Comparison of ENCODE assay signal across 14 mouse cellular contexts in the genomic region with DNA sequence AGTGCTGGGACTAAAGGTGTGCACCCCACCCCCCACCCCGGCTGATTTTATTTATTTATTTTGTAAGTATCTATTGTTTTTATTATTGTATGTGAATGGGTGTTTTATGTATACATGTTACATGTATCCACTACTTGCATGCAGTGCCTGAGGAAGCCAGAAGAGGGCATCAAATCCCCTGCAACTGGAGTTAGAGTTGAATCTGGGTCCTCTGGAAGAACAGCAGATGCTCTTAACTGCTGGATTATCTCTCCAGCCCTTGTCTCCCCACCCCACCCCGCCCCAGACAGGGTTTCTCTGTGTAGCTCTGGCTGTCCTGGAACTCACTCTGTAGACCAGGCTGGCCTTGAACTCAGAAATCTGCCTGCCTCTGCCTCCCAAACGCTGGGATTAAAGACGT. TPM values are rescaled to one million over a fixed set of nuclear protein-coding genes. Genes with fewer than 3 reads are reported as not detected.
DNase-seq lines count a peak whose midpoint lies in the region; ATAC-seq and TF ChIP-seq lines count a peak whose summit lies in the region.
"Had no signal": no experiment of that assay in that cellular context is flagged by ENCODE, and none has a peak within 500 bp of the region (broad histone marks: within the 10 kb centered on the region; RNA-seq: fewer than 3 reads in every experiment).

No protein-coding gene starts in this region.

- no peaks in the 10 kb centered on the region for H3K27me3 ChIP-seq in intestine, postnatal 0 days (replicated peaks; ENCODE audit: control insufficient read depth, insufficient read depth, low read length)
- H3K27me3 ChIP-seq in intestine, embryonic 16.5 days (replicated peaks; ENCODE audit: control insufficient read depth, insufficient read depth, low read length) = no peaks in the 10 kb centered on the region
- H3K27me3 ChIP-seq in thymus, adult 2 months (ENCODE audit: control insufficient read depth, insufficient read depth, low read length) = no peaks in the 10 kb centered on the region
- H3K27me3 ChIP-seq in liver, postnatal 0 days (ENCODE audit: insufficient read depth, low read length) = no peaks in the 10 kb centered on the region
- H3K27me3 ChIP-seq: embryonic facial prominence, embryonic 12.5 days; heart, embryonic 15.5 days; megakaryocyte, embryonic 14.5 days had no signal

- no peak overlapping the region for H3K9ac ChIP-seq in intestine, postnatal 0 days (ENCODE audit: low read depth, low read length)
- no peak overlapping the region for H3K9ac ChIP-seq in intestine, embryonic 16.5 days (ENCODE audit: low read depth, low read length)
- no peak overlapping the region for H3K9ac ChIP-seq in liver, postnatal 0 days (replicated peaks)
- H3K9ac ChIP-seq: embryonic facial prominence, embryonic 12.5 days; heart, embryonic 15.5 days had no signal

- TF ChIP-seq CTCF in intestine, postnatal 0 days (IDR thresholded peaks at IDR 0.05; ENCODE audit: low read depth) = peak; percentile 38
- TF ChIP-seq CTCF in thymus, adult 2 months (IDR thresholded peaks at IDR 0.05; ENCODE audit: borderline replicate concordance, control insufficient read depth, extremely low read depth, insufficient read depth, low read length, poor library complexity) = no peak
- TF ChIP-seq CTCF in liver, postnatal 0 days (IDR thresholded peaks at IDR 0.05; ENCODE audit: low read depth) = peak; percentile 48

- no peak overlapping the region for H3K4me3 ChIP-seq in intestine, postnatal 0 days (ENCODE audit: low read depth, low read length)
- H3K4me3 ChIP-seq in intestine, embryonic 16.5 days (ENCODE audit: low read length) = no peak overlapping the region
- H3K4me3 ChIP-seq in thymus, adult 2 months (ENCODE audit: control insufficient read depth, insufficient read depth, low read length) = no peak overlapping the region
- H3K4me3 ChIP-seq in liver, postnatal 0 days (ENCODE audit: low read depth, low read length) = no peak overlapping the region
- H3K4me3 ChIP-seq: embryonic facial prominence, embryonic 12.5 days; heart, embryonic 15.5 days; megakaryocyte, embryonic 14.5 days had no signal

- H3K36me3 ChIP-seq in intestine, postnatal 0 days (ENCODE audit: control insufficient read depth, insufficient read depth) = no peaks in the 10 kb centered on the region
- no peaks in the 10 kb centered on the region for H3K36me3 ChIP-seq in intestine, embryonic 16.5 days (ENCODE audit: control insufficient read depth, insufficient read depth, low read length)
- peaks cover 5% of the 10 kb centered on the region; the same call in 1 of the 2 replicates for H3K36me3 ChIP-seq in thymus, adult 2 months (ENCODE audit: control insufficient read depth, insufficient read depth, low read length)
- H3K36me3 ChIP-seq in liver, postnatal 0 days (replicated peaks; ENCODE audit: insufficient read depth, low read length) = peaks cover 20% of the 10 kb centered on the region
- H3K36me3 ChIP-seq: embryonic facial prominence, embryonic 12.5 days had no signal

- H3K4me1 ChIP-seq in intestine, postnatal 0 days (replicated peaks; ENCODE audit: control insufficient read depth, insufficient read depth, low read length) = no peaks in the 10 kb centered on the region
- H3K4me1 ChIP-seq in intestine, embryonic 16.5 days (ENCODE audit: control insufficient read depth, insufficient read depth, low read length) = no peaks in the 10 kb centered on the region
- H3K4me1 ChIP-seq in thymus, adult 2 months (replicated peaks; ENCODE audit: control insufficient read depth, insufficient read depth, low read length) = peaks cover 3% of the 10 kb centered on the region
- no peaks in the 10 kb centered on the region for H3K4me1 ChIP-seq in liver, postnatal 0 days (ENCODE audit: insufficient read depth)
- H3K4me1 ChIP-seq: heart, embryonic 15.5 days; megakaryocyte, embryonic 14.5 days had no signal

- 82% methylated on average over 4 of the region's 4 CpGs for WGBS in intestine, postnatal 0 days
- WGBS in intestine, embryonic 16.5 days = 84% methylated on average over 4 of the region's 4 CpGs
- 95% methylated on average over 4 of the region's 4 CpGs for WGBS in thymus, adult 2 months
- WGBS in liver, postnatal 0 days (ENCODE audit: insufficient replicate concordance) = 82% methylated on average over 4 of the region's 4 CpGs

- TF ChIP-seq POLR2A in thymus, adult 2 months (IDR thresholded peaks at IDR 0.05; ENCODE audit: control insufficient read depth, extremely low read depth, insufficient read depth, low read length, poor library complexity) = no peak

- ATAC-seq in intestine, postnatal 0 days = no peak
- ATAC-seq in intestine, embryonic 16.5 days = no peak
- ATAC-seq in liver, postnatal 0 days = no peak
- ATAC-seq: hindbrain, embryonic 16.5 days had no signal

- no peak overlapping the region for H3K27ac ChIP-seq in intestine, postnatal 0 days (ENCODE audit: low read depth, low read length)
- no peak overlapping the region for H3K27ac ChIP-seq in intestine, embryonic 16.5 days (ENCODE audit: low read length)
- H3K27ac ChIP-seq in thymus, adult 2 months (ENCODE audit: control insufficient read depth, insufficient read depth, low read length) = no peak overlapping the region
- H3K27ac ChIP-seq in liver, postnatal 0 days (ENCODE audit: low read depth) = no peak overlapping the region
- H3K27ac ChIP-seq: embryonic facial prominence, embryonic 12.5 days; heart, embryonic 15.5 days had no signal

- DNase-seq in thymus, adult 2 months = peak; percentile 49
- DNase-seq in thymus, adult 18-20 months = no peak
- peak; percentile 33 for DNase-seq in liver, postnatal 0 days
- no peak for DNase-seq in frontal cortex, postnatal 36 days (ENCODE audit: low spot score in 2 of 2)
- no peak for DNase-seq in layer of hippocampus, adult 9-10 months (ENCODE audit: low spot score)
- no peak for DNase-seq in layer of hippocampus, adult 18-20 months (ENCODE audit: low spot score in 2 of 2)
- DNase-seq: cerebellum, adult 9-11 months; gastrocnemius, postnatal 14 days had no signal

- no peak overlapping the region for H3K4me2 ChIP-seq in intestine, postnatal 0 days (replicated peaks; ENCODE audit: low read depth)
- H3K4me2 ChIP-seq in intestine, embryonic 16.5 days (ENCODE audit: low read depth, low read length) = no peak overlapping the region
- H3K4me2 ChIP-seq in liver, postnatal 0 days (ENCODE audit: low read depth, low read length) = no peak overlapping the region
- H3K4me2 ChIP-seq: embryonic facial prominence, embryonic 12.5 days; heart, embryonic 15.5 days had no signal

- TF ChIP-seq EP300 in liver, postnatal 0 days (IDR thresholded peaks at IDR 0.05; ENCODE audit: low read depth) = no peak

- H3K9me3 ChIP-seq in intestine, postnatal 0 days (ENCODE audit: control insufficient read depth) = no peaks in the 10 kb centered on the region
- H3K9me3 ChIP-seq in intestine, embryonic 16.5 days (ENCODE audit: control insufficient read depth, low read length) = no peaks in the 10 kb centered on the region
- H3K9me3 ChIP-seq in liver, postnatal 0 days (ENCODE audit: low read length) = no peaks in the 10 kb centered on the region
- H3K9me3 ChIP-seq: embryonic facial prominence, embryonic 12.5 days; heart, embryonic 15.5 days; megakaryocyte, embryonic 14.5 days had no signal

RNA-seq across cellular contexts. Expression of a gene that starts 25.1 kb away (rescaled TPM):
- 2.2 and 3.2 TPM in 2 replicates for polyA plus RNA-seq in intestine, postnatal 0 days (2015; fragmentation: Nextera tagmentation; extraction: Ambion mirVana)
- polyA plus RNA-seq in intestine, embryonic 16.5 days (2015; fragmentation: Nextera tagmentation; extraction: Ambion mirVana) = 2.8 and 3.5 TPM in 2 replicates
- 1.1 and 1.6 TPM in 2 replicates for polyA plus RNA-seq in thymus, adult 2 months (2012; rRNA removed)
- polyA plus RNA-seq in liver, postnatal 0 days (2015; fragmentation: Nextera tagmentation; extraction: Ambion mirVana) = 2.4 and 2.5 TPM in 2 replicates
- total RNA-seq in layer of hippocampus, adult 18-20 months (2021) = 1 to 10 TPM; 3.4 to 3.7 TPM

RNA-seq across cellular contexts. Expression of a gene that starts 36.2 kb away (rescaled TPM):
- polyA plus RNA-seq in intestine, postnatal 0 days (2015; fragmentation: Nextera tagmentation; extraction: Ambion mirVana) = 14.8 and 15.3 TPM in 2 replicates
- polyA plus RNA-seq in intestine, embryonic 16.5 days (2015; fragmentation: Nextera tagmentation; extraction: Ambion mirVana) = 10.6 and 12.4 TPM in 2 replicates
- polyA plus RNA-seq in thymus, adult 2 months (2012; rRNA removed) = 65.2 and 82.5 TPM in 2 replicates
- polyA plus RNA-seq in liver, postnatal 0 days (2015; fragmentation: Nextera tagmentation; extraction: Ambion mirVana) = 10.9 and 14.1 TPM in 2 replicates
- total RNA-seq in layer of hippocampus, adult 18-20 months (2021) = 10 to 100 TPM; 46.0 to 48.2 TPM

RNA-seq across cellular contexts. Expression of a gene that starts 55.0 kb away (rescaled TPM):
- polyA plus RNA-seq in intestine, postnatal 0 days (2015; fragmentation: Nextera tagmentation; extraction: Ambion mirVana) = 32.6 and 33.5 TPM in 2 replicates
- polyA plus RNA-seq in intestine, embryonic 16.5 days (2015; fragmentation: Nextera tagmentation; extraction: Ambion mirVana) = 82.3 and 95.1 TPM in 2 replicates
- 83.8 and 96.2 TPM in 2 replicates for polyA plus RNA-seq in thymus, adult 2 months (2012; rRNA removed)
- polyA plus RNA-seq in liver, postnatal 0 days (2015; fragmentation: Nextera tagmentation; extraction: Ambion mirVana) = 32.5 and 34.8 TPM in 2 replicates
- 10 to 100 TPM; 52.1 to 59.5 TPM for total RNA-seq in layer of hippocampus, adult 18-20 months (2021)

RNA-seq across cellular contexts. Expression of a gene that starts 58.0 kb away (rescaled TPM):
- 6.5 and 7.3 TPM in 2 replicates for polyA plus RNA-seq in intestine, postnatal 0 days (2015; fragmentation: Nextera tagmentation; extraction: Ambion mirVana)
- polyA plus RNA-seq in intestine, embryonic 16.5 days (2015; fragmentation: Nextera tagmentation; extraction: Ambion mirVana) = 8.1 and 9.5 TPM in 2 replicates
- 14.7 and 15.6 TPM in 2 replicates for polyA plus RNA-seq in thymus, adult 2 months (2012; rRNA removed)
- polyA plus RNA-seq in liver, postnatal 0 days (2015; fragmentation: Nextera tagmentation; extraction: Ambion mirVana) = 4.6 and 4.8 TPM in 2 replicates
- 10 to 100 TPM; 26.2 to 28.1 TPM for total RNA-seq in layer of hippocampus, adult 18-20 months (2021)

Comparison
In these comparisons a context has a peak if more than half of its experiments do, and no peak if none do; other contexts are left out.
1. DNase-seq: peak in thymus, adult 2 months (single experiment) and liver, postnatal 0 days (single experiment); none in thymus, adult 18-20 months (0 of 2), frontal cortex, postnatal 36 days (0 of 2), layer of hippocampus, adult 9-10 months (single experiment) and layer of hippocampus, adult 18-20 months (0 of 2).